Mouse (Mus musculus) cerebellum, adult 9-10 months (tissue): ENCODE data around the gene Wdr54.
"Not testable (repeated sequence)": the region's sequence is repeated elsewhere in the genome, so short reads cannot be mapped to it uniquely, and the experiment has no call there.

ENCODE experiments used
- DNase-seq: peaks from one replicate; pipeline ENCODE4 v3.0.0; 2022

The Wdr54 gene

DNA sequence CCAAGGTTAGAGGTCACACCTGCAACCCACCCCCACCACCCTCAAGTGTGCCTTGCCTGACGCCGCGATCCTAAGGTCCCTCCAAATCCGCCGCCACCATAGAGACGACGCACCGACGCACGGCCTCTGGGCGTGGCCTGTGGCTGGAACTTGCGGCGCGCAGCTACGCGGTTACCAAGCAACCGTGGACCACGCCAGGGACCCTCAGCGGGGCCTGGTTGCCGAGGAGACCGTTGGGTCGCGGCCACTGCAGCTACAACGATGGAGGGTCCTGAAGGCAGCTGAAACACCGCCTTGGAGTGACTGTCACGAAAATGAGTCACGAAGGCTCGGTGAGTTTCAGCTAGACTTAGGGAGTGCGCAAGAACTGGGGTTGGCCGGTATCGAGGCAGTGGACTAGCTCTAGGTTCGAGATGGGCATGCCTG is at the start of gene Wdr54, which contains the start of gene 1700003E16Rik:
Wdr54 (minus strand) TSS at position 139 of the 426 bp plus-strand sequence.
1700003E16Rik (plus strand) TSS at position 146 of the 426 bp plus-strand sequence.
- DNase-seq, result peak; percentile 69

DNA sequence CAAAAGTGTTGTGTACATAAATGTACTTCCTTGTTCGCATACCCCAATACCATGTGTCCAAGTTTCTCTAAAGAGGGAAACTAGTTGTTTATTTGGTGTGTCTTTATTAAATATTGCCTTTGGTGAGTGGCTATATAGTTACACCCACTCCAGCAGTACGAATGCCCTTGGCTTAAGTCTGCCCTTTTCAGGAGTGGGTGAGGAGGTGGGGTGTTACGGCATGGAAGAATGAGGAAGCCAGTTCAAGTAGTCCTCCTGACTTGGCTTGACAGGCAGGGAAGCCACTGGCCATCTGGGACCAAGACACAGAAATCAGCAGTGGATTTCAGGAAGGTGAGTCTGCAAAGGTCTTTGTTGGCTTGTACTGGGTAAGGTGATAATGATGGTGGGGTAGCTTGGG is 49.7 kb upstream of the Wdr54 start:
- no peak for DNase-seq

DNA sequence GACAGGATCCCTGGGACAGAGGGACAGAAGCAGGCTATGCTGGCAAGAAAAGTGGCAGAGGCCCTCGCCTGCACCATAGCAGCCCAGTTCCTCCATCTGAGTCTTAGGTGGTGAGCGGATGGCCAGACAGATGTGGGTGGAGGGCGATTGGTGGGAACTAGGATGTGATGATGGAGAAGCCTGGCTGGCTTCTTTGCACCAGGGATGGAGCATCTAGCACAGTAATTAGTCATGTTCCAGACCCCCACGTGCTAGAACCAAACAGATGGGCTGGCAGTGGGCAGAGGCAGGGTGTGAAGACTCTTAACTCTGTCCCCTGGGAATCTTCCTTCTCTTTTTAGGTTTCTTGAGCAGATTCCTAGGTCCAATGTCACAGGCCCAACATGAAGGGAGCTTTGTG is 47.1 kb upstream of the Wdr54 start:
- DNase-seq, result no peak

DNA sequence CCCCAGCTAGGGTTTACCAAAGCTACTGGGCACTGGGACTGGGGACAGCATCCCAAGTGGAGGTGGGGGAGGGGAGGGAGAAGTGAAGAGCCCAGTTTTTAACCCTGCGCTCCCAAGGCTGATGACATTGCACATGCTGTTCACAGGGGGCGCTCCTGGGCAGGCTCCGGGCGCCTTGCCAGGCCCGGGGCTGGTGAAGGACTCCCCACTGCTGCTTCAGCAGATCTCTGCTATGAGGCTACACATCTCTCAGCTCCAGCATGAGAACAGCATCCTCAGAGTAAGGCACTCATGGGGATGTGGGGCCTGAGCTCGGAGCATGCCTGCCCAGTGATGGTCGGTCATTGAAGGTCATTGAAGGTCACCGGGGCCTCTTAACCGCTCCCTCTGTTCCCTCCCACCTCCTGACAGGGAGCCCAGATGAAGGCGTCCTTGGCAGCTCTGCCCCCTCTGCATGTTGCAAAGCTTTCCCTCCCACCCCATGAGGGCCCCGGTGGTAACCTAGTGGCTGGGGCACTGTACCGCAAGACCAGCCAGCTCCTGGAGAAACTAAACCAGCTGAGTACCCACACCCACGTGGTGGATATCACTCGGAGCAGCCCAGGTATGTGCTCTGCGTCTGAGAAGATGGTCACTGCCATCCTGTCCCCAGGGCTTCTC is 41.3 kb upstream of the Wdr54 start:
- DNase-seq, result peak; percentile 87

DNA sequence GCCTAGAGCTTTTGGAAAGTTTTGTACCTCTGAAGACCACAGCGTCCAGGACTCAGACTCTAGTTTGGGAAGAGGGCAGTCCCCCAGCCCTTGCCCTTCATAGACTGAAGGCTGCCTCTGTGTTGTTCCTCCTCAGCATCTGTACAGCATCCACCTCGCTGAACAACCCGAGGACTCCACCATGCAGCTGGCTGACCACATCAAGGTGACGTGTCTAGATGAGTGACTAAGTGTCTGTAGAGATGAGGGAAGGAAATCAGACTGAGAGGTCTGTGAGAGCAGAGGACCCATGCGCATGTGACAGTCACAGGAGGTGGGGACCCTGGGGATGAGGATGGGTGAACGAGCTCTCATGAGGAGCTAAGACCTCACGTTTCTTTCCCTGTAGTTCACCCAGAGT is 37.4 kb upstream of the Wdr54 start:
- DNase-seq, result no peak

DNA sequence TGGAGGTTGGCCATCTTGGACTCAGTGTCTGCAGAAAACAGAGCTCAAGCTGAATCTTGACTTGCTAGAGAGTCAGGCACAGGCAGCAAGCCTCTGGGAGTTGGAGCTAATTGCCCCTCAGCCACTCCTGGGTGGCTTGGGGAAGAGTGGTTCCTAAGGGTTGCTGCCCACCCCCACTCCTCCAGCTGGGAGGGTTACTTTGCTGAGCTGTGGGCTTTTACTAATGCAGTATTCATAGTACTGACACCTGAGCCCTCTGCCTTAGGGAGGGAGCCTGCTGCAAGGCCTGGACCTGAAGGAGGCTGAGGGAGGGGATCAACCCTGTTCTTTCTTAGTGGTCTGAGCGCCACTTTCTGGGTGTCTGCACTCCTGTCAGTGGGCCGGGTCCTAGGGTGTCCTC is 30.7 kb upstream of the Wdr54 start:
- DNase-seq, result no peak

DNA sequence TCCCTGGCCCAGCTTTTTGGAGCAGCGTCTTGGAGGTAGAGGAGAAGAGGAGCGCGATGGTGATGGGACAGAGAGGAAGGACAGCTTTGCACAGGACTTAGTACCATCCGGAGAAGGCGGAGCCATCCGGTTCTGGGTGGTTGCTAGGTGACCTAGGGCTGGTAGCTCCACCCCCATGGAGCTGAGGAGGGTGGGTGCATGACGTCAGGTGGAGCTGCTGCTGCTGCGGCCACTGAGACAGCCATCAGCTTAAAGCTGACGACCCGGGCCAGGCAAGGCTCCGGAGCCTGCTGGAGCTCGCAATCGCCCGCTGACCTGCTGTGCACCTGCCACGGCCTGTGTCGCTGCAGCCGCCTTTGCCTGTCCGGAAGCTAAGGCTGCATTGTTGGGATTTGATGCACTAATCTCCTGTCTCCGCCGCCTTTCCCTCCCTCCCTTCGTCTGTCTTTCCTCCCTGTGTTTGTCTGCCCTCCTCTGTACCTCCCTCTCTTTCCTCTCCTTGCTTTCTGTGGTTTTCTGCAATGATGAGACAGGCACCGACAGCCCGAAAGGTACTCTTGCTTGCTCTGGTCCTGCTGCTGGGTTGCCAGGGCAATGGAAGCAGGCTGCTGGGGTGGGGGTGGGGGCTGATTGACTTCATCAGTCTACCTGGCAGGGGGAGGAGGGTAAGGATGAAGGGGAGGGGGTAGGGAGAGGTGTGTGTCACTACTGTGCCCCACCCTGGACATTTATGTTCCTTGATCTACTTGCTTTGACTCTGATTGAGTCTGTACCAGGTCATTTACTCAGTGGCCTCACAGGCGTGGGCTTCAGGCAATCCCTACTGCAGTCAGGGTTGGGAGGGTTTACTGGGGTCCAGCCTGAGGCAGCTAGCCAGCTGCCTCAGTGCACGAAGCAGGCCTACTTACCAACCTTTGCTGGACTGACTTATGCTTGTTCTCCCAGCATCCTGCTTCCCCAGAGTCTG is 30.0 kb upstream of the Wdr54 start:
- peak; percentile 94 for DNase-seq

DNA sequence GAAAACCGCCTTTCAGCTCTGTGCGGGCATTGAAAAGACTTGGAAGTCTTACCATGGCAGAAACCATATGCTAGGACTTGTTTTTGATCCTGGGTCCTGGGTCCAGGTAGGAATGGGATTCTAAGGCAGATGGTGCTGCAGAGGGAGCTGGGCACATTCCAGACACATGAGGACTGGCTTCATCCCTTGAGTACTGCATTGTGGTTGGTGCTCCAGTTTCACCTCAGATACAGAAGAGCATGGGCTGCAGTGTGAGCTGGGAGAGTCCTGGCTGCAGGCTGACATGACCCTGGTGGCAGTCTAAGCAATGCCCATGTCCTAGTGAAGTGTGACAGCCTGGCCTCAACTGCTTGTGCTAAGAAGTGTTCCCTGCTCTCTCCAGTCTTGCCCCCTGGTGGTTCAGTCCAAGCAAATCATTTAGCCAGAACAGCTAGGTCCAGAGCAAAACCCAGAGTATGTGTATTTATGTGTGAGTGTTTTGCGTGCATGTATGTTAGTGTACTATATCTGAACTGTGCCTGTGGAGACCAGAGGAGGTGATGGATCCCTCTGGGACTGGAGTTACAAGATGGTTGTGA is 28.8 kb upstream of the Wdr54 start:
- DNase-seq, result peak; percentile 65

DNA sequence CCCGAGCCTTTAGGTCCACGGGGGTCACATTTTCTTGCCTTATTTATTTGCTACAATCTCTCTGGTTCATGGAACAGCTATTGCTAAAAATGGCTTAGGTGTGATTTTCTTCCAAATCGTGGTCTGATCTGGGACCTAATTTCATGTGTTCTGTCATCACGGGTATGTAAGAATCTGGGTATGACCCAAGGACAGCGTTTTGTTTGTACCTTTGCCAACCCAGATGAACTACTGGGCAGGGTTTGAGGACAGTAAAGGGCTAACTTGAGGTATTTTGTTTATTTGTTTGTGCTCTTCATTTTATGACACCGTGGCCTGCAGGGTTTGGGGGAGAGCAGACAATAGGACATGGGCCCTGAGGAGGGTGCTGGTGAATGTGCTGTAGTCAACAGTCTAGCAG is 24.4 kb upstream of the Wdr54 start:
- peak; percentile 59 for DNase-seq

DNA sequence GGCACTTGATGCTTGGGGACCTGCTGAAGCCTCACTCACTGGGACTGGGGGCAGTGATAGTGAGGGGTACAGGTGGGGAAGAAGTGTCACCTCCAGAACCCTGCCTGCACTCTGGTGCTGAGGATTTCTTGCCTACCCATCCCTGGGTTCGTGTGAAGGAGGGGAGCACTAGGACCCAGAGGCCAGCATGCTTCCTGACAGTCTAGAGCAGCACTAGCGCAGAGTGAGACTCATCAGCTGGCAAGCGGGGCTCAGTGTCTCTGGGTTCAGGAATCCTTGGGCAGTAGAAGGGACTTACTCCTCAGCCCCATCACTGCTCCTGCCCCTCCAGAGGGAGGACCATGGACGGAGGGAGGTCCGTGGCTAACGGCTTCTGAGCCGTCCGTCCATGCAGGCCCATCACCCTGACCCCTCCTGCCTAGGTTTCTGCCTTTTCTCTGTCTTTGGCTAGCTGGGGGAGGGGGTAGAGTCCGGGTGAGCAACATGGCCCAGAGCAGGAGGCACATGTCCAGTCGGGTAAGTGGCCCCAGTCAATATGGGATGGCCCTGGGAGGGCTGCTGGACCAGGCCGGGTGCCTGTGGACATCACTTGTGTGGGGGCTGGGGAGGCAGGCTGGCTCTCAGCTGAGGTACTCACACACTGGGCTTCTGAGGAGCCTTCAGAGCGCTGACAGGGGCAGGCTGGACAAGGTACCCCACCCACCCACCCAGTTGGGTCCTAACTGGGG is 23.4 kb upstream of the Wdr54 start:
- DNase-seq, result peak; percentile 80

DNA sequence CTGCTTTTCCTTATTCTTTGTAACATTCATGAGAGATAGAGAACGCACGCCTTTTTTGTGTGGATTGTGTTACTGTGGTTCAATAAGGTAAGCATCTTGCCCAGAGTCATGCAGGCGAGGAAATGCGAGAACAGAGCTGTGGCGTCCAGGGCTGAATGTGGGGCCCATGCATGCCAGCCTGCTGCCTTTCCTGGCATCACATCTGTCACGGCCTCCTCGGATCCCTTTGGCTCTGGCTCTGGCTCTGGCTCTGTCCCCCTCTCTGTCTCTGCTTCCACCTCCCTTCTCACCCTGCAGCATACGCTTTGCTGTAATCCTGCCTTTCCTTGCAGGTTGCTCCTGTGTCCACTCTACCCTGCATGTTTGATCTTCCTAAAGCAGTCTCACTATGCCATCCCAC is 19.8 kb upstream of the Wdr54 start:
- no peak for DNase-seq

DNA sequence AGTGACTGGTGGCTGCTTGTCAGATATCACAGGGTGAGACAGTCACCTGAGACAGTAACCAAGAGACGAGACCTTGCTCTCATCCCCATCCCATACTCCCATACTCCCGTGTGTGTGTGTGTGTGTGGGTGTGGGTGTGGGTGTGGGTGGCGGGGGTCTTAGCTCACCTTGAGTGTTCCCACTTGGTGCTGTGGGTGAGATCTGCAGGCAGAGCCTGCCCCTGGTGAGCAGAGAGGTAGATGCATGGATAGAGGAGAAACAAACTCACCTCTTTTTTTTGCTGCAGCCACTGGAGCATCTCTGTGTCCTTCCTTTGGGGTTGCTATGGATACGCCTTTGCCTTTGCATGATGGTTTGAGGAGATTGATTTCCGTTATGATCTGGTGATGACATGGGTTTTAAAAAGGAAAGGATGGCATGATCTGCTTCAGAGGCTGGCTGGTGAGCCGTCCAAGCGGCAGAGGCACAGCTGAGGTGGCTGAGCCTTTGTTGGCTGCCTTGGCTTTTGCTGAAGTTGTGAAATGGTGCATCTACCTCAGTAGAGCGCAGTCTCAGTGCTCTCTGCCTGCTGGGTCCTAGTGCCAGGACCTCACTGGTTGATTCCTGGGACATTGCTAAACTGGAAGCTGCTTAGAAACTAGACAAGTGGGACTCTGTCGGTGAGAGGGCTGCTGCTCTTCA is 16.2 kb upstream of the Wdr54 start:
- DNase-seq, result peak; percentile 65

DNA sequence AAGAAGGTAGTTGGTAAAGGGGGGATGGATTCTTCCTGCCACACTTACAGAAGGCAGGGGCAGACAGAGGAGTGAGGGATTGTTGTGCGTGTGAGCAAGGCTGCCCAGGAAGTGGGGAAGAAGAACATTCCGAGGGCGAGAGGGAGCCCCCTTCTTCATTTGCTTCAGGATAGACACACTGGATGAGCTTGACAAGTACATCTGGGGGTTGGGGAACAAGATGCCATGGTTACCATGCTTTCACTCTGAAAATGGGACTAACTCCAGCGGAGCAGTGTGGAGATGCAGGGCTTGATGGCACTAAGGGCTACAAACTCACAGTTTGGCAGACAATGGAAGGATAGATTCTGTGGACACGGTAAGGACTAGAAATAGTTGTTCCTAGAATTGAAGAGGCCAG is 14.9 kb upstream of the Wdr54 start:
- DNase-seq, result no peak

DNA sequence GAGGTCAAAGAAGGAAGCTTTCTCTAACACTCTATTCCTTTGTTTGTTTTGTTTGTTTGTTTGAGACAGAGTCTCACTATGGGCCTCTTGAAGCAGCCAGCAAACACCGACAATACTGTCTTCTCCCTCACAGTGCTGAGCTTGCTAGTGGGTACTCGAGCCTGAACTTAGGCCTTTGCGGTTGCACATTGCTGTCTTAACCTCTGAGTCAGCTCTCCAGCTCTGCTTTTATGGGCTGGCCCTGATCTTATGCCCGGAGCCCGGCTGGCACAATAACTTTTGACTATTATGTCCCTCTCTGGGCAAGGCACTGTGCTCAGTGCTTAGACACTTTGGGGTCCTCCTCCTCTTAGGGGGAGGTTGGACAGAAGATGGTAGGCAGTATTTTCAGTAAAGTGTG is 13.7 kb upstream of the Wdr54 start:
- no peak for DNase-seq

DNA sequence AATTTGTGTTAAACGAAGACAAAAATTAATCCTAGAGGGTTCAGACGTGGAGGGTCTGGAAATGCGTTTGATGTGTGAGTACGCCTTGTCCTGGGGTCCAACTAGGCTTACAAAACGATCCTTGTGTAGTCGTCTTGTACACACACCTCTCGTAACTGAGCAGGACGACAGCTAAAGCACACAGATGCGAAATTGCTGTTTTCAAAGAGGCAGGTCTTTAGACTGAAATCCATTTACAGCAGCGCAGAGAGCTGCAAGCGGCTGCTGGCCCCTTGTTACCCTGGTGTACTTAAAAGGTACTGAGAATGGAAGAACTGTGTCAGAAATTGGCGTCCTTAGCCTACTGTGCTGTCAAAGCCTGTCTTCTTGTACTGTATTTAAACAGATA is 10.0 kb upstream of the Wdr54 start:
- DNase-seq, result no peak

DNA sequence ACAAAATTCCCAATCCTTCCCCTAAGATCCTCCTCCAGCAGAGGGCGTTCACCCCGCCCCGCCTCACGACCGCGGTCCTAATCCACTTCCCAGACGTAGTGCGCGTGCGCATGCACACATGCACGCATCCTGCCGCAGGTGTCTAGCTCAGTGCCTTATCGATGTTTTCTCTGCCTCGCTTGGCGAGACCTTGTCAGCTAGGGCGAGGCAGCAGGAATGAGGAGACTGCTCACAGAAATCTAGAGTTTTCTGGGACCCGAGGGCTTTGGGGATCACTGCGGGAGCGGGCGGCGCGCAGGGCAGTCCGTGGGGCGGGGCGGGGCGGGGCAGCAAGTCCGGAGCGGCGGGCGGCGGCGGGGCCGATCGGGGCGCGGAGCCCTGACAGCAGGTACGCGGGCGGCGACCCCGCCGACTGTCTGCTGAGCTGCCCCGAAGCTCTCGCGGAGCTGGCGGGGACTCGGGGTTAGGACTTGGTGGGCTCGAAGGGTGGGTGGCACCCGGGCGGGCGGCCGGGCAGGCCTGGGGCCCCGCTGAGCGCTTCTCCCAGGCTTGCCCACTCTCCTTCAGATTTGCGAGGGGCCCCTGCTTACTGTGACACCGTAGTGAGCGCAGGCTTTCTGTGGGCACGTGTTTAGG is 9.5 kb upstream of the Wdr54 start, which contains the start of gene Dctn1:
Dctn1 (plus strand) TSS at position 314 of the 636 bp plus-strand sequence.
- DNase-seq, result peak; percentile 96

DNA sequence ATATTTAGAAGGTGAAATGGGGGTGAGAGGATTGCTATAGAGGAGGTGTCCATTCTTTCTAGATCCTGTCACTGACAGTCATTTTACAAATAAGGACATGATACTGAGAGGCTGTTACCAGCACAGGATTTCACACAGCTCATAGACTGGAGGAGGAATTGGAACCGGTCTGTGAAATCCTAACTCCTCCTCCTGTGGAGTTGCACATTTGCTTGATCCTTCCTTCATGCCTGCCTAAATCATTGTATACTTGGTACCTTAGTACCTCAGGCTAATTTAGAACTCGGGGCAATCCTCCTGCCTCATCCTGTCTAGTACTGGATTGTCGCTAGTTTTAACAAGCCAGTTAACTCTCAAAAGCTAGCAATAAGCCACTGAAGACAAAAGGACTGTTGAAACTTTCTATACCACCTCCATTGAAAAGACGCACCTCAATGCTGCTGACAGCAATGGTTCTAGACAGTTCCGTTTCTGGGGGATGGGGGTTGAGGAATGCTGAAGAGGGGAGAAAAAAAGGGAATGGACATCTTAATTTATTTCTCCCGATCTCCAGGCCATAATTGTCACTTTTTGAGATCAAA is 8.9 kb upstream of the Wdr54 start:
- DNase-seq, result no peak

DNA sequence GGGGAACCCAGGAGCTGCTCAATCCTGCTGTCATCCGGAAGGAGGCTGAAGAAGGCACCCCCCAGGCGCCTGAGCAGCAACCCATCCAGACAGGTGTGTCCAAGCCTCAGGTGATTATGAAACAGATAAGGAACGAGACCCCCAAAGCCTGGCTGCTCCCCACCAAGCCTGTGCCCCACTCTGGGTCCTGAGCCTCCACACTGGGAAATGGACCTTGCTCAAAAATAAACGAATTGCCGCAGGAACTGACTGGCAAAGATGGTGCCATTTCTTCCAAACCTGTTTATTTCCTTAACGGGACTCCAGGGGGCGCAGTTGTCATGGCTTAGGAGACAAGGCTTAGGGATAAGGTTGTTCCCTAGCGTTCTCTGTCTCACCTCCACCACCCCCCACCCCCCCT is 6.5 kb upstream of the Wdr54 start:
- DNase-seq, result peak; percentile 89

DNA sequence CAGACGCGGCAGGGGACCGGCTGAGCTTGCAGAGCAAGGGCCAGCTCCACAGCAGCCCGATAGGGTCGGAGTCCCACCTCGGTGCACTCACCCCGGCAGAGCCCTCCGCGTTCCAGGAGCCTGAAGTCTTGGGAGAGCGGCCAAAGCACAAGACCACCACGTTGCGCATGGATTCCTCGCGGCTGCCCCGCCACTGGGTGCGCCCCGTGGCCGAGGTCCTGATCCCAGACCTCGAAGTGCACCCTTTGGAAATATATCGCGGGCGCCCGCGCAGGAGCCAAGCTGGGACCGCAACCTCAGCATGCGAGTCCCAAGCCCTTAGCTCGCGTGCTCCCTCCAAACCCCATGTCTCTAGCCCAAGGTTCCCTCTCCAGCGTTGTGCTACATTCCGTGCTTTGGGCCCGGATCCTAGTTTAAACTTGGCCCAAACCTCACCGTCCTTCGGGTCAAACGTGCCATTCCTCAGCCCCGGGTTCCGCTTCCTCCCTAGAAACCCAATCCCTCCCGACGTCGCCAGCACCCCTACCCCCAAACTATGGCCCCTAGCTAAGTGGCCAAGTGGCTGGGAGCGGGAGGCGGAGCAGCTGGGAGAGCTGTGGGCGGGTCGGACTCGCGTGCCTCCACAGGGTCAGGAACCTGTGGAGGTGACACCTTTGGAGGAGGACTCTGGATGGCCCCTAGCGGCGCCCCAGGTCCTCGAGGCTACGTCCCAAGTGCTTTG is 5.9 kb upstream of the Wdr54 start:
- peak; percentile 58 for DNase-seq

DNA sequence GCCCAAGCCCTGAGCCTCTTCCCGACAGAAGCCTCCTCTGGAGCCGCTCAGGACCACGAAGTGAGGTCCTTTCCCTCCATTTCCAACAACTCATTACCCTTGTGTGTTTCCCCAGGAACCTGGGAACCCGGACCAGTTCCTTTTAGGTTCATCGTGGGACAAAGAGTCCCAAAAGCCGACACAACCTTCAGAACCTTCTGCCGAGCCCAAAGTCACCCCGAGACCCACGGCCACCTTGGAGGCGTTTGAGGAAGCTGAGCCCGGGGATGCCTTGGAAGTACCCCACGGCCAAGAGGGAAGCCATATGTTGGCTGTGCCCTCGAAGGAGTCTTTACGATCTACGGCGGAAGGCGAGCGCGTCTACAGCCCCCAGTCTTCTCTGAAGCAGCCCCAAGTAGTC is 5.2 kb upstream of the Wdr54 start:
- DNase-seq, result no peak

DNA sequence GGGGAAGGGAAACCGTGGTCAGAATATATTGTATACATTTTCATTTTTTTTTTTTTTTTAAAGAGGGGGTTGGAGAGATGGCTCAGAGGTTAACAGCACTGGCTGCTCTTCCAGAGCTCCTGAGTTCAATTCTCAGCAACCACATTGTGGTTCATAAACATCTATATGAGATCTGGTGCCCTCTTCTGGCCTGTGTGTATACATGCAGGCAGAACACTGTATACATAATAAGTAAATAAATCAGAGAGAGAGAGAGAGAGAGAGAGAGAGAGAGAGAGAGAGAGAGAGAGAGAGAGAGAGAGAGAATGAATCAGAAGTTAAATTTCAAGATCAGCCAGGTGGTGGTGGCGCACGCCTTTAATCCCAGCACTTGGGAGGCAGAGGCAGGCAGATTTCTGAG is 3.3 kb upstream of the Wdr54 start:
- DNase-seq, result not testable (repeated sequence)
